Mouse (Mus musculus) ES-E14 (cell line): ENCODE data around the gene Cd300lf. TPM values are rescaled to one million over a fixed set of nuclear protein-coding genes. Genes with fewer than 3 reads are reported as not detected.
A peak's percentile ranks its signal among the peaks of the same experiment; 100 is the strongest.

ENCODE experiments used
- DNase-seq: peaks from one replicate; pipeline ENCODE4 v3.0.0-alpha.2; 2013; ENCODE audit warnings: low read depth, low spot score
- H3K27ac ChIP-seq: 2 replicates; pipeline ENCODE4 v1.5.1; 2012; ENCODE audit warnings: low read depth, mild to moderate bottlenecking, low read length, moderate library complexity, mixed read lengths; ENCODE audit not compliant: poor library complexity, insufficient read depth, severe bottlenecking
- H3K36me3 ChIP-seq: 2 replicates; pipeline ENCODE4 v1.6.1; 2012; ENCODE audit warnings: mild to moderate bottlenecking, low read length, moderate library complexity, mixed read lengths; ENCODE audit not compliant: control insufficient read depth, poor library complexity, insufficient read depth, severe bottlenecking
- H3K4me1 ChIP-seq, 2 experiments: fragments of 150-350 bp in 1 of 2; sonication (generic) in 1 of 2; 2 replicates each; pipeline ENCODE4 v1.6.1; 2012; ENCODE audit warnings: low read length in 2 of 2, mild to moderate bottlenecking in 1 of 2, mixed read lengths in 1 of 2; ENCODE audit not compliant: control insufficient read depth in 2 of 2, insufficient read depth in 2 of 2, poor library complexity in 1 of 2
- H3K4me3 ChIP-seq, 2 experiments: fragments of 150-350 bp in 1 of 2; sonication (generic) in 1 of 2; 2 replicates each; pipeline ENCODE4 v1.5.1; 2012; ENCODE audit warnings: low read length in 2 of 2, low read depth in 1 of 2, mild to moderate bottlenecking in 1 of 2, mixed read lengths in 1 of 2; ENCODE audit not compliant: insufficient read depth in 1 of 2, poor library complexity in 1 of 2, severe bottlenecking in 1 of 2
- H3K9ac ChIP-seq: 2 replicates; pipeline ENCODE4 v1.6.1; 2012; ENCODE audit warnings: low read depth, mild to moderate bottlenecking, low read length, mixed read lengths; ENCODE audit not compliant: poor library complexity, insufficient read depth, severe bottlenecking
- H3K9me3 ChIP-seq: fragments of 150-350 bp; sonication (generic); 2 replicates; pipeline ENCODE4 v1.6.1; 2012; ENCODE audit warnings: low read depth, mild to moderate bottlenecking, low read length; ENCODE audit not compliant: control insufficient read depth, insufficient read depth
- CHD2 ChIP-seq: IDR thresholded peaks from 2 replicates; pipeline ENCODE4 v1.6.1; 2014; ENCODE audit warnings: mild to moderate bottlenecking, low read depth, low read length, inconsistent platforms
- HCFC1 ChIP-seq: IDR thresholded peaks from 2 replicates; pipeline ENCODE4 v1.6.1; 2012; ENCODE audit warnings: low read length, inconsistent platforms, borderline replicate concordance; ENCODE audit not compliant: insufficient read depth
- MAFK ChIP-seq: IDR thresholded peaks from 2 replicates; pipeline ENCODE4 v1.6.1; 2014; ENCODE audit warnings: mild to moderate bottlenecking, low read depth, low read length, inconsistent platforms; ENCODE audit not compliant: insufficient read depth
- ZC3H11A ChIP-seq: IDR thresholded peaks from 2 replicates; pipeline ENCODE4 v1.6.1; 2012; ENCODE audit warnings: low read depth, mild to moderate bottlenecking, inconsistent platforms, low read length, borderline replicate concordance
- ZNF384 ChIP-seq: IDR thresholded peaks from 2 replicates; pipeline ENCODE4 v1.6.1; 2012; ENCODE audit warnings: low read depth, low read length, inconsistent platforms
- in situ Hi-C, 2 experiments: fragments of 600-800 bp; cut with MboI; formaldehyde crosslinking; loops; one replicate each; pipeline ENCODE4 v1.15.1; 2025; ENCODE audit warnings: low sequenced_read_pairs in 2 of 2, inconsistent platforms in 1 of 2; ENCODE audit not compliant: unreplicated experiment in 2 of 2
- total RNA-seq: library from RNA; depleted of rRNA; stranded (reverse); fragments of 300-350 nt; gene quantifications from 2 replicates; pipeline ENCODE4 v1.2.3, GENCODE M21; 2012

The Cd300lf gene
- total RNA-seq, 1 experiment, result 0.40 TPM

GRCm38 (mm10) chr11:115104769-115105563, 28.8 kb downstream of the Cd300lf start:
- Histone ChIP-seq H3K9ac (no peak overlapping the region), H3K36me3 (no peaks in the 10 kb centered on the region), H3K27ac (no peak overlapping the region), H3K4me3 (no peak overlapping the region), H3K9me3 (no peaks in the 10 kb centered on the region), H3K4me1 (peaks cover 5 to 9% of the 10 kb centered on the region in 2 experiments)
- no peak for TF ChIP-seq CHD2
- TF ChIP-seq ZC3H11A, result no peak
- no peak for TF ChIP-seq MAFK
- no peak for TF ChIP-seq ZNF384
- no peak for TF ChIP-seq HCFC1
- DNase-seq, result no peak
- in situ Hi-C loops, result no loop called here

- TF ChIP-seq CHD2 (peak; percentile 71; the same call in 1 of the 2 replicates), MAFK (no peak)
- Histone ChIP-seq H3K9ac (peak overlapping the region; percentile 50; the same call in 1 of the 2 replicates), H3K27ac (peak overlapping the region; percentile 5; the same call in 1 of the 2 replicates), H3K36me3 (no peaks in the 10 kb centered on the region), H3K4me1 (peaks cover 12 to 17% of the 10 kb centered on the region in 2 experiments), H3K4me3 (peak overlapping the region; percentile 49 to 63), H3K9me3 (no peaks in the 10 kb centered on the region)
- DNase-seq, result peak; percentile 78
- in situ Hi-C loops, result no loop called here
Measured at GRCm38 (mm10) chr11:115103470-115104413, 30.1 kb downstream of the Cd300lf start.

- Histone ChIP-seq H3K9me3 (no peaks in the 10 kb centered on the region), H3K36me3 (no peaks in the 10 kb centered on the region), H3K4me1 (peaks cover 12 to 19% of the 10 kb centered on the region in 2 experiments), H3K4me3 (peak overlapping the region; percentile 34 to 52; a peak in 3 of 4 replicates), H3K27ac (peak overlapping the region; percentile 66; the same call in 1 of the 2 replicates), H3K9ac (peak overlapping the region; percentile 53; the same call in 1 of the 2 replicates)
- no peak for DNase-seq
- in situ Hi-C loops, result no loop called here
- TF ChIP-seq ZC3H11A (no peak), MAFK (no peak), CHD2 (no peak), HCFC1 (no peak), ZNF384 (no peak)
Measured at GRCm38 (mm10) chr11:115102116-115102515, 31.7 kb downstream of the Cd300lf start.

GRCm38 (mm10) chr11:115101615-115102051, 32.2 kb downstream of the Cd300lf start:
- Histone ChIP-seq H3K4me1 (peaks cover 12 to 22% of the 10 kb centered on the region in 2 experiments), H3K9me3 (no peaks in the 10 kb centered on the region), H3K4me3 (peak overlapping the region; percentile 34 to 52), H3K27ac (peak overlapping the region; percentile 66; the same call in 1 of the 2 replicates), H3K9ac (peak overlapping the region; percentile 53; the same call in 1 of the 2 replicates), H3K36me3 (no peaks in the 10 kb centered on the region)
- in situ Hi-C loops, result no loop called here
- TF ChIP-seq MAFK, result no peak
- TF ChIP-seq HCFC1, result no peak
- TF ChIP-seq CHD2, result no peak
- no peak for TF ChIP-seq ZC3H11A
- TF ChIP-seq ZNF384, result no peak
- DNase-seq, result no peak
